Mouse (Mus musculus) bone marrow macrophage, adult 2 months (primary cell): ENCODE results near the gene Akap2. TPM values are rescaled to one million over a fixed set of nuclear protein-coding genes. Genes with fewer than 3 reads are reported as not detected.

ENCODE experiments used
- H3K27ac ChIP-seq: 2 replicates; pipeline ENCODE4 v1.5.1; 2012; ENCODE audit warnings: low read depth, low read length; ENCODE audit not compliant: insufficient read depth
- H3K4me1 ChIP-seq: 2 replicates; pipeline ENCODE4 v1.6.1; 2012; ENCODE audit warnings: low read length; ENCODE audit not compliant: control insufficient read depth, insufficient read depth
- H3K4me3 ChIP-seq: 2 replicates; pipeline ENCODE4 v1.5.1; 2012; ENCODE audit warnings: mild to moderate bottlenecking, low read length, moderate library complexity; ENCODE audit not compliant: insufficient read depth
- CTCF ChIP-seq: IDR thresholded peaks from 2 replicates; pipeline ENCODE4 v1.5.1; 2012; ENCODE audit warnings: low read depth, mild to moderate bottlenecking, low read length, moderate library complexity
- POLR2A ChIP-seq: IDR thresholded peaks from 2 replicates; pipeline ENCODE4 v1.6.1; 2012; ENCODE audit warnings: mild to moderate bottlenecking, low read depth, low read length, borderline replicate concordance
- polyA plus RNA-seq: library from polyadenylated mRNA; stranded (reverse); fragments of >200 nt; gene quantifications from 2 replicates; pipeline ENCODE4 v1.2.4, GENCODE M21; 2012; ENCODE audit not compliant: missing spikeins, insufficient read depth, insufficient read length

Akap2 gene
- polyA plus RNA-seq, 1 experiment = 1.3 TPM

GRCm38 (mm10) chr4:57860204-57860611 is 142.8 kb downstream of the Akap2 start:
- H3K27ac ChIP-seq = no peak overlapping the region
- TF ChIP-seq CTCF = no peak
- TF ChIP-seq POLR2A = no peak
- H3K4me1 ChIP-seq = no peaks in the 10 kb centered on the region
- H3K4me3 ChIP-seq = no peak overlapping the region

GRCm38 (mm10) chr4:57861166-57861565 is 143.7 kb downstream of the Akap2 start:
- TF ChIP-seq POLR2A (no peak), CTCF (no peak)
- H3K27ac ChIP-seq = no peak overlapping the region
- no peak overlapping the region for H3K4me3 ChIP-seq
- H3K4me1 ChIP-seq = no peaks in the 10 kb centered on the region

GRCm38 (mm10) chr4:57861856-57862255 is 144.4 kb downstream of the Akap2 start:
- no peak overlapping the region for H3K4me3 ChIP-seq
- no peak for TF ChIP-seq POLR2A
- TF ChIP-seq CTCF = no peak
- H3K27ac ChIP-seq = no peak overlapping the region
- H3K4me1 ChIP-seq = no peaks in the 10 kb centered on the region

- Histone ChIP-seq H3K4me3 (no peak overlapping the region), H3K4me1 (no peaks in the 10 kb centered on the region), H3K27ac (no peak overlapping the region)
- TF ChIP-seq POLR2A = no peak
- TF ChIP-seq CTCF = no peak
These were observed 145.0 kb downstream of the Akap2 start for GRCm38 (mm10) chr4:57862269-57862986.

- no peak for TF ChIP-seq POLR2A
- TF ChIP-seq CTCF = no peak
- Histone ChIP-seq H3K27ac (no peak overlapping the region), H3K4me3 (no peak overlapping the region), H3K4me1 (no peaks in the 10 kb centered on the region)
These were observed 148.6 kb downstream of the Akap2 start for GRCm38 (mm10) chr4:57866088-57866487.

- Histone ChIP-seq H3K4me1 (no peaks in the 10 kb centered on the region), H3K4me3 (no peak overlapping the region), H3K27ac (no peak overlapping the region)
- TF ChIP-seq CTCF (no peak), POLR2A (no peak)
These were observed 149.5 kb downstream of the Akap2 start for GRCm38 (mm10) chr4:57866990-57867389.

GRCm38 (mm10) chr4:57867454-57867853 is 150.0 kb downstream of the Akap2 start:
- TF ChIP-seq CTCF (no peak), POLR2A (no peak)
- Histone ChIP-seq H3K27ac (no peak overlapping the region), H3K4me1 (no peaks in the 10 kb centered on the region), H3K4me3 (no peak overlapping the region)

GRCm38 (mm10) chr4:57879137-57879536 is 161.7 kb downstream of the Akap2 start:
- no peak overlapping the region for H3K27ac ChIP-seq
- TF ChIP-seq CTCF = no peak
- no peak for TF ChIP-seq POLR2A
- no peaks in the 10 kb centered on the region for H3K4me1 ChIP-seq
- H3K4me3 ChIP-seq = no peak overlapping the region

- Histone ChIP-seq H3K4me1 (no peaks in the 10 kb centered on the region), H3K4me3 (no peak overlapping the region)
- TF ChIP-seq POLR2A (no peak), CTCF (peak; percentile 67)
These were observed 162.4 kb downstream of the Akap2 start for GRCm38 (mm10) chr4:57879804-57880357.

GRCm38 (mm10) chr4:57883520-57884421 is 166.3 kb downstream of the Akap2 start:
- H3K27ac ChIP-seq = no peak overlapping the region
- TF ChIP-seq POLR2A (no peak), CTCF (no peak)
- no peak overlapping the region for H3K4me3 ChIP-seq
- H3K4me1 ChIP-seq = no peaks in the 10 kb centered on the region

More at GRCm38 (mm10) chr4:57879804-57880357, 162.4 kb downstream of the Akap2 start:
- H3K27ac ChIP-seq = no peak overlapping the region
